Mouse (Mus musculus) liver, postnatal 0 days (tissue): ENCODE data around the gene Rab31.

Source experiments
- CTCF ChIP-seq: sonication (generic); IDR thresholded peaks from 2 replicates; pipeline ENCODE4 v1.5.1; 2016; ENCODE audit warnings: antibody characterized with exemption, low read depth
- EP300 ChIP-seq: IDR thresholded peaks from 2 replicates; pipeline ENCODE4 v1.6.1; 2016; ENCODE audit warnings: antibody characterized with exemption, low read depth, mild to moderate bottlenecking

DNA sequence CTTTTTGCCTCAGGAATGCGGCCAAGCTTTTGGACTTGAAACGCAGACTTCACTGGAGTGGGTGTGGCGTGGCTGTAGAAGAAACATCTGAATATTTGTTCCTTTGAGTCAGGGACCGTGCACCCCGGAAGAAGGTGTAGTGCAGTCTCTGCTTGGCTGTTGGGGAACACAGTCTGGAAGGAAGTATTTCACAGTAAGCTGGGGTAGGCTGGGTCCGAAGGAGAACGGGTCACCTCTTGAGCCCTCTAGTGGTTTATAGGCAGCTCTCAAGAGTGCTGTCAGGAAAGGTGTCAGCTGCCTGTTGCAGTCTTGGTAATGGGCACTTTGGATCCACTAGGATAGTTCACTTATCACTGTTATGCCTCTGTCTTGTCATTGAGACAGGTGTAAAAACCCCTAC is 13.7 kb upstream of the Rab31 start:
- peak; percentile 62 for TF ChIP-seq CTCF
- no peak for TF ChIP-seq EP300
